8 mouse cellular contexts compared by ENCODE assay signal in genomic region chrX:120290011-120290899, GRCm38 (mm10). TPM values are rescaled to one million over a fixed set of nuclear protein-coding genes. Genes with fewer than 3 reads are reported as not detected.
DNase-seq lines count a peak whose midpoint lies in the region; ATAC-seq and TF ChIP-seq lines count a peak whose summit lies in the region.

Pcdh11x (plus strand) TSS chrX:120290259.

- H3K36me3 ChIP-seq in heart, adult 2 months (ENCODE audit: control insufficient read depth, insufficient read depth, low read length), result no peaks in the 10 kb centered on the region
- H3K36me3 ChIP-seq in kidney, embryonic 15.5 days, result no peaks in the 10 kb centered on the region
- no peaks in the 10 kb centered on the region for H3K36me3 ChIP-seq in liver, embryonic 11.5 days (ENCODE audit: control insufficient read depth, insufficient read depth, low read length)

- 0 out of 2 replicates have a peak within 1 kb of the TSS, but pooled peaks have one; percentile 30 for H3K9ac ChIP-seq in heart, adult 2 months (ENCODE audit: low read depth, low read length)
- no peak within 1 kb of the TSS for H3K9ac ChIP-seq in kidney, embryonic 15.5 days
- H3K9ac ChIP-seq in liver, embryonic 11.5 days (ENCODE audit: low read depth, low read length), result no peak within 1 kb of the TSS

- H3K4me3 ChIP-seq in heart, adult 2 months, result peak within 1 kb of the TSS; percentile 26
- peak within 1 kb of the TSS; percentile 44 for H3K4me3 ChIP-seq in kidney, embryonic 15.5 days (replicated peaks)
- H3K4me3 ChIP-seq in liver, embryonic 11.5 days (ENCODE audit: low read depth, low read length), result peak within 1 kb of the TSS; percentile 34

- peaks cover 2% of the 10 kb centered on the region; the same call in 1 of the 2 replicates for H3K27me3 ChIP-seq in heart, adult 2 months (ENCODE audit: control insufficient read depth, insufficient read depth, low read length)
- H3K27me3 ChIP-seq in kidney, embryonic 15.5 days, result peaks cover 26% of the 10 kb centered on the region
- H3K27me3 ChIP-seq in liver, embryonic 11.5 days (replicated peaks; ENCODE audit: control insufficient read depth, insufficient read depth, low read length), result peaks cover 36% of the 10 kb centered on the region

- no peak for DNase-seq in heart, adult 2 months
- no peak for DNase-seq in heart, adult 11 months
- DNase-seq in cerebellum, adult 9-11 months, result peak; percentile 36
- DNase-seq in frontal cortex, postnatal 10 days (ENCODE audit: low spot score in 2 of 2), result peak; percentile 39 to 54
- no peak for DNase-seq in liver, embryonic 11.5 days (ENCODE audit: low spot score)
- peak; percentile 48 to 53 for DNase-seq in right cerebral cortex, adult 2 months (ENCODE audit: low spot score in 2 of 2)
- no peak for DNase-seq in T-cell, adult 2 months (ENCODE audit: low spot score)

- peak; percentile 92 for ATAC-seq in kidney, embryonic 15.5 days (replicated peaks; ENCODE audit: low FRiP score)
- no peak for ATAC-seq in liver, embryonic 11.5 days (replicated peaks; ENCODE audit: low FRiP score)

- H3K9me3 ChIP-seq in kidney, embryonic 15.5 days (replicated peaks), result no peaks in the 10 kb centered on the region
- H3K9me3 ChIP-seq in liver, embryonic 11.5 days (ENCODE audit: control insufficient read depth, low read length), result no peaks in the 10 kb centered on the region

- WGBS in heart, adult 2 months, result 11% methylated on average over 39 of the region's 40 CpGs
- 10% methylated on average over 33 of the region's 40 CpGs for WGBS in kidney, embryonic 15.5 days
- WGBS in liver, embryonic 11.5 days, result 4% methylated on average over 35 of the region's 40 CpGs

- H3K4me2 ChIP-seq in kidney, embryonic 15.5 days, result peak within 1 kb of the TSS; percentile 76
- H3K4me2 ChIP-seq in liver, embryonic 11.5 days, result peak within 1 kb of the TSS; percentile 55

- intact Hi-C loops in heart, adult 2 months (cut with DNase I), result no loop called here

- TF ChIP-seq EP300 in heart, adult 2 months (IDR thresholded peaks at IDR 0.05; ENCODE audit: insufficient read depth, low read depth, low read length), result no peak

- no peak within 1 kb of the TSS for H3K27ac ChIP-seq in heart, adult 2 months
- H3K27ac ChIP-seq in kidney, embryonic 15.5 days, result no peak within 1 kb of the TSS
- H3K27ac ChIP-seq in liver, embryonic 11.5 days (ENCODE audit: low read depth, low read length), result no peak within 1 kb of the TSS

- no peaks in the 10 kb centered on the region for H3K79me2 ChIP-seq in heart, adult 2 months (replicated peaks; ENCODE audit: control insufficient read depth, insufficient read depth, low read length)

- no peak for TF ChIP-seq POLR2A in heart, adult 2 months (IDR thresholded peaks at IDR 0.05; ENCODE audit: insufficient read depth, low read depth, low read length)

- no peak for TF ChIP-seq CTCF in heart, adult 2 months (IDR thresholded peaks at IDR 0.05)

- H3K4me1 ChIP-seq in heart, adult 2 months (ENCODE audit: control insufficient read depth, insufficient read depth, low read length), result no peaks in the 10 kb centered on the region; the same call in 1 of the 2 replicates
- H3K4me1 ChIP-seq in kidney, embryonic 15.5 days, result no peaks in the 10 kb centered on the region
- H3K4me1 ChIP-seq in liver, embryonic 11.5 days (replicated peaks; ENCODE audit: control insufficient read depth, insufficient read depth, low read length), result no peaks in the 10 kb centered on the region

RNA-seq across cellular contexts. Expression of gene Pcdh11x, which starts in this region (rescaled TPM):
- under 1 TPM in 1 of 2 experiments, not detected in 1; 0.10 TPM for total RNA-seq in heart, adult 2 months (2021)
- polyA plus RNA-seq in heart, adult 2 months (2012; rRNA removed), result 0.08 TPM in 1 of 2 replicates, not detected in the other
- 1.4 and 2.5 TPM in 2 replicates for polyA plus RNA-seq in kidney, embryonic 15.5 days (2015; fragmentation: Nextera tagmentation; extraction: Ambion mirVana)
- 1.6 and 1.8 TPM in 2 replicates for polyA plus RNA-seq in liver, embryonic 11.5 days (2014; fragmentation: Nextera tagmentation; extraction: Ambion mirVana)

Comparison
In these comparisons a context has a peak if more than half of its experiments do, and no peak if none do; other contexts are left out.
1. DNase-seq: peak in cerebellum, adult 9-11 months (single experiment), frontal cortex, postnatal 10 days (2 of 2) and right cerebral cortex, adult 2 months (2 of 2); none in heart, adult 2 months (0 of 2), heart, adult 11 months (single experiment), liver, embryonic 11.5 days (single experiment) and T-cell, adult 2 months (single experiment).
2. Peak in every context shown above with its lines, with median percentiles within 50 percentile points of each other: H3K4me3 ChIP-seq.